Comparison of ENCODE assay signal across 8 mouse cellular contexts in genomic region chr1:154120693-154121092, GRCm38 (mm10).
DNase-seq lines count a peak whose midpoint lies in the region; ATAC-seq and TF ChIP-seq lines count a peak whose summit lies in the region.

No protein-coding gene starts in this region.

- ATAC-seq in forebrain, embryonic 14.5 days = no peak
- ATAC-seq in stomach, postnatal 0 days (ENCODE audit: low FRiP score, low TSS enrichment) = no peak
- no peak for ATAC-seq in activated CD4-positive, CD25-positive, alpha-beta regulatory T cell, adult 4 months

- no peaks in the 10 kb centered on the region for H3K36me3 ChIP-seq in forebrain, embryonic 14.5 days (ENCODE audit: control insufficient read depth, insufficient read depth, low read length)
- no peaks in the 10 kb centered on the region for H3K36me3 ChIP-seq in forebrain, embryonic 10.5 days (replicated peaks)
- H3K36me3 ChIP-seq in stomach, postnatal 0 days (ENCODE audit: control insufficient read depth, insufficient read depth, low read length) = no peaks in the 10 kb centered on the region

- peak; percentile 74 for DNase-seq in forebrain, embryonic 14.5 days (ENCODE audit: low spot score)
- no peak for DNase-seq in forebrain, embryonic 10.5 days (ENCODE audit: extremely low spot score, low spot score)
- peak; percentile 59 for DNase-seq in right cerebral cortex, adult 18-20 months
- DNase-seq in right cerebral cortex, postnatal 25 days = no peak
- peak; percentile 59 for DNase-seq in gastrocnemius, postnatal 10 days
- DNase-seq in left cerebral cortex, postnatal 10 days (ENCODE audit: extremely low spot score in 1 of 2, low spot score in 2 of 2) = peak; percentile 67 to 77
- peak; percentile 22 for DNase-seq in stomach, postnatal 0 days (ENCODE audit: low spot score)

- no peak overlapping the region for H3K27ac ChIP-seq in forebrain, embryonic 14.5 days (ENCODE audit: low read depth, low read length)
- no peak overlapping the region for H3K27ac ChIP-seq in forebrain, embryonic 10.5 days
- H3K27ac ChIP-seq in stomach, postnatal 0 days (replicated peaks) = no peak overlapping the region

- H3K4me3 ChIP-seq in forebrain, embryonic 14.5 days (ENCODE audit: low read depth, low read length) = no peak overlapping the region
- no peak overlapping the region for H3K4me3 ChIP-seq in forebrain, embryonic 10.5 days
- no peak overlapping the region for H3K4me3 ChIP-seq in stomach, postnatal 0 days (ENCODE audit: low read depth, low read length)

- no peak overlapping the region for H3K9ac ChIP-seq in forebrain, embryonic 14.5 days (ENCODE audit: low read length)
- H3K9ac ChIP-seq in stomach, postnatal 0 days (ENCODE audit: low read length) = no peak overlapping the region

- no peaks in the 10 kb centered on the region for H3K9me3 ChIP-seq in forebrain, embryonic 14.5 days (replicated peaks; ENCODE audit: control insufficient read depth, low read length)
- H3K9me3 ChIP-seq in forebrain, embryonic 10.5 days = no peaks in the 10 kb centered on the region
- no peaks in the 10 kb centered on the region for H3K9me3 ChIP-seq in stomach, postnatal 0 days (ENCODE audit: control insufficient read depth, low read length)

- no peak for TF ChIP-seq CTCF in stomach, postnatal 0 days (IDR thresholded peaks at IDR 0.05; ENCODE audit: low read depth)

- 11% methylated on average over 1 of the region's 1 CpGs for WGBS in forebrain, embryonic 14.5 days
- WGBS in forebrain, embryonic 10.5 days = 59% methylated on average over 1 of the region's 1 CpGs
- WGBS in stomach, postnatal 0 days = 13% methylated on average over 1 of the region's 1 CpGs

- no peak overlapping the region for H3K4me2 ChIP-seq in forebrain, embryonic 14.5 days (ENCODE audit: low read length)
- no peak overlapping the region for H3K4me2 ChIP-seq in stomach, postnatal 0 days (replicated peaks; ENCODE audit: low read depth)

- no peaks in the 10 kb centered on the region for H3K4me1 ChIP-seq in forebrain, embryonic 14.5 days (ENCODE audit: control insufficient read depth, insufficient read depth, low read length)
- peaks cover 14% of the 10 kb centered on the region for H3K4me1 ChIP-seq in forebrain, embryonic 10.5 days
- peaks cover 6% of the 10 kb centered on the region for H3K4me1 ChIP-seq in stomach, postnatal 0 days (replicated peaks; ENCODE audit: control insufficient read depth, insufficient read depth)

- intact Hi-C loops in left cerebral cortex, postnatal 10 days (cut with DNase I) = no loop called here

- TF ChIP-seq EP300 in stomach, postnatal 0 days (optimal IDR thresholded peaks at IDR 0.05) = no peak

- H3K27me3 ChIP-seq in forebrain, embryonic 14.5 days (replicated peaks; ENCODE audit: control insufficient read depth, insufficient read depth, low read length) = no peaks in the 10 kb centered on the region
- H3K27me3 ChIP-seq in forebrain, embryonic 10.5 days (ENCODE audit: poor library complexity, severe bottlenecking) = peaks cover 11% of the 10 kb centered on the region
- H3K27me3 ChIP-seq in stomach, postnatal 0 days (ENCODE audit: control insufficient read depth, insufficient read depth, low read length) = no peaks in the 10 kb centered on the region

Comparison
In these comparisons a context has a peak if more than half of its experiments do, and no peak if none do; other contexts are left out.
1. DNase-seq: peak in forebrain, embryonic 14.5 days (single experiment), right cerebral cortex, adult 18-20 months (single experiment), gastrocnemius, postnatal 10 days (single experiment), left cerebral cortex, postnatal 10 days (2 of 2) and stomach, postnatal 0 days (single experiment); none in forebrain, embryonic 10.5 days (single experiment) and right cerebral cortex, postnatal 25 days (single experiment).